Mouse (Mus musculus) limb, embryonic 14.5 days (tissue): ENCODE data around the gene Tomm20l. TPM values are rescaled to one million over a fixed set of nuclear protein-coding genes. Genes with fewer than 3 reads are reported as not detected.

Source experiments
- ATAC-seq: fragments of 200-750 bp; cut with Nextera tagmentation; 2 replicates; pipeline ENCODE4 v1.8.0; 2017; ENCODE audit warnings: low read depth, moderate number of reproducible peaks, moderate TSS enrichment; ENCODE audit not compliant: low FRiP score
- DNase-seq: peaks from one replicate; pipeline ENCODE4 v3.0.0-alpha.2; 2015; ENCODE audit warnings: low spot score
- H3K27ac ChIP-seq: fragments of 300-500 bp; sonication (generic); replicated peaks from 2 replicates; pipeline ENCODE4 v1.5.1; 2014; ENCODE audit warnings: low read depth, mild to moderate bottlenecking, low read length, moderate library complexity, mixed read lengths
- H3K27me3 ChIP-seq: fragments of 300-500 bp; sonication (generic); 2 replicates; pipeline ENCODE4 v1.6.1; 2014; ENCODE audit warnings: low read length, mixed read lengths; ENCODE audit not compliant: control insufficient read depth, insufficient read depth
- H3K36me3 ChIP-seq: fragments of 300-500 bp; sonication (generic); 2 replicates; pipeline ENCODE4 v1.6.1; 2014; ENCODE audit warnings: mild to moderate bottlenecking, low read length, moderate library complexity, mixed read lengths; ENCODE audit not compliant: control insufficient read depth, insufficient read depth
- H3K4me1 ChIP-seq: fragments of 300-500 bp; sonication (generic); 2 replicates; pipeline ENCODE4 v1.6.1; 2014; ENCODE audit warnings: antibody characterized with exemption, low read length, mixed read lengths; ENCODE audit not compliant: control insufficient read depth, insufficient read depth
- H3K4me2 ChIP-seq: fragments of 300-500 bp; sonication (generic); replicated peaks from 2 replicates; pipeline ENCODE4 v1.6.1; 2014; ENCODE audit warnings: low read depth, mild to moderate bottlenecking, low read length, moderate library complexity; ENCODE audit not compliant: severe bottlenecking
- H3K4me3 ChIP-seq: fragments of 300-500 bp; sonication (generic); replicated peaks from 2 replicates; pipeline ENCODE4 v1.5.1; 2014; ENCODE audit warnings: low read length
- H3K9ac ChIP-seq: fragments of 300-500 bp; sonication (generic); 2 replicates; pipeline ENCODE4 v1.6.1; 2014; ENCODE audit warnings: mild to moderate bottlenecking, low read depth, low read length, moderate library complexity; ENCODE audit not compliant: severe bottlenecking
- H3K9me3 ChIP-seq: fragments of 300-500 bp; sonication (generic); 2 replicates; pipeline ENCODE4 v1.6.1; 2016; ENCODE audit warnings: low read length; ENCODE audit not compliant: control insufficient read depth
- POLR2A ChIP-seq: fragments of 200-500 bp; IDR thresholded peaks from 2 replicates; pipeline ENCODE4 v1.8.0; 2012; ENCODE audit warnings: inconsistent platforms, mild to moderate bottlenecking, moderate library complexity, borderline replicate concordance; ENCODE audit not compliant: insufficient read depth, insufficient read length; ENCODE audit errors: extremely low read depth
- WGBS: fragments of 180-500 bp; shearing (Covaris S2); extraction: QIAGEN DNeasy Blood & Tissue Kit; methylation state at CpG from one replicate; pipeline ENCODE4 v1.1.7; 2014; 5-methylcytosine and 5-hydroxymethylcytosine counted together
- polyA plus RNA-seq, 2 experiments: library from polyadenylated mRNA; depleted of rRNA in 1 of 2; stranded (reverse) in 1 of 2; unstranded in 1 of 2; fragments of >200 nt; fragmentation: Nextera tagmentation in 1 of 2; extraction: Ambion mirVana in 1 of 2; gene quantifications; 2 replicates each; pipeline versions ENCODE4 v1.2.1 to v1.2.3; 2012 to 2014

The Tomm20l gene
- polyA plus RNA-seq, 2 experiments, result not detected

- Histone ChIP-seq H3K36me3 (peaks cover 30% of the 10 kb centered on the region), H3K27ac (no peak overlapping the region), H3K27me3 (no peaks in the 10 kb centered on the region), H3K4me1 (peaks cover 10% of the 10 kb centered on the region), H3K9ac (peak overlapping the region; percentile 89), H3K9me3 (no peaks in the 10 kb centered on the region), H3K4me3 (peak overlapping the region; percentile 89), H3K4me2 (peak overlapping the region; percentile 68)
- ATAC-seq (no peak), DNase-seq (no peak)
- 34% methylated on average over 5 of the region's 5 CpGs for WGBS
- no peak for TF ChIP-seq POLR2A
Measured at GRCm38 (mm10) chr12:71135581-71135980, 24.4 kb downstream of the Tomm20l start.

DNA sequence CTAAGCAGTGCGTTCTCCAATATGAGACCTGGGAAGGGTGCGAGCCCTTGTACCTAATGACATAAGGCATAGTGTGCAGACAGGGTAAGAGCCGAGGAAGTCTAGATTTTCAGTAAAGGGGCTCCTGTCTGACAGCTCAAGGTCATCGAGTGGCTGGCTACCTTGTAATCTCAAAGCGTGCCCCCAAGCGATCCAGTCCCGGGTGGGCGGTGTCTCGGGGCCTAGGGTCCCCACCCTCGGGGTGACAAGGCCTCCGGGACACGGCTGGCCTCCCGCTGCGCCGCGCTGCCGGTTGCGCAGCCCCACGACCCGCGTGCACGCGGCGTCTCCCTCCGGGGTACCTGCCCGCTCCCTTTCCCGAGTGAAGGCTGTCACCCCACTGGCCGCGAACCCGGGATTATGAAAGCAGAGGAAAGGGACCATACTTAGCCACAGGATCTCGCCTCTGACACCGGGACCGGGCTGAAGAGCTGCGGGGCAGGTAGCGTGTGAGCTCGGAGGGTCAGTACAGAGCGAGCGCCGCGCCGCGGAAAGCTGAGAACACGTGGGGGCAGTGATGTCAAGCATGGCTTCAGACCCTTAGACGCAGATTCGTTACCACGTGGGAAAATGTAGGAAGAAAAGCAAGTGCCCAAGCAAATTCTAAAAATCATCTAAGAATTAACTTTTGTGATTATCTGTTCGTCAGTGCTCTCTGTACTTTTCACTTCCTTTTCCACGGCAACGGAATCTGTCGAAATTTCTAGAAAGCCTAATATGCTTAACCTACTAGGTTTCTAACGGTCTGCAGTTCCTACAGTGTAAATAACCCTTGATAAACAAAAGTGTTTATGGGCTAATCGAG is 25.1 kb downstream of the Tomm20l start, which contains the start of the genes Timm9 and 2700049A03Rik:
Gene Timm9, minus strand, starts transcription at position 555 of the 844 bp plus-strand sequence.
Gene 2700049A03Rik, plus strand, starts transcription at position 719 of the 844 bp plus-strand sequence.
- Histone ChIP-seq H3K36me3 (peaks cover 33% of the 10 kb centered on the region), H3K27ac (peak within 1 kb of the TSS; percentile 40), H3K4me3 (peak within 1 kb of the TSS; percentile 89), H3K4me1 (peaks cover 10% of the 10 kb centered on the region), H3K4me2 (peak within 1 kb of the TSS; percentile 68), H3K27me3 (no peaks in the 10 kb centered on the region), H3K9ac (peak within 1 kb of the TSS; percentile 89), H3K9me3 (no peaks in the 10 kb centered on the region)
- ATAC-seq (peak; percentile 89), DNase-seq (peak; percentile 79)
- TF ChIP-seq POLR2A, result peak; percentile 51; the same call in 1 of the 2 replicates
- WGBS, result under 1% methylated on average over 45 of the region's 52 CpGs

DNA sequence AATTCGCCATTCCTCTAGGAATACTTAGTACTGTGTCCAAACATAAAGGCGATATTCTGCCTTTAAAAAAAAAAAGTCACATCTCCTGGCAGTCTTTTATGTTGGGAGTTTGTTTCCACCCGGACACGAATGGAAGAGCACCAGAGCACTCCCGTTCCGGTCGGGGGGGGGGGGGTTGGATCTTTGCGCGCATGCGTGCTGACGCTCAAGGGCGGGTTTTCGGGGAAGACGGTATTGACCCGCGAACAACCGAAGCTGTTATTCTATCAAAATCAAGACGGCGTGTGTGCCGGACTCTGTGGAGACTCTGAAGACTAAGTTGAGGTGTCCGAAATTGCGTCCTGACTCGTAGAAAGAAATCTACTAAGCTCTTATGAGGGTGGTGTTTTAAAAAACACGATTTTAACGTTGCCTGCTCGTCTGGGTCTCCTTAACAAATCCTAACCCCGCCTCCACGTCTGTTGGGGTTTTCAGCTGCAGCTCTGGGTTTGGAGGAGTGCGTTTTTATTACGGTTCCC is 25.8 kb downstream of the Tomm20l start:
- peak overlapping the region; percentile 40 for H3K27ac ChIP-seq
- H3K9me3 ChIP-seq, result no peaks in the 10 kb centered on the region
- peak overlapping the region; percentile 68 for H3K4me2 ChIP-seq
- peak overlapping the region; percentile 89 for H3K9ac ChIP-seq
- H3K4me1 ChIP-seq, result peaks cover 10% of the 10 kb centered on the region
- TF ChIP-seq POLR2A, result no peak; the same call in 1 of the 2 replicates
- peak; percentile 91 for ATAC-seq
- peaks cover 35% of the 10 kb centered on the region for H3K36me3 ChIP-seq
- DNase-seq, result peak; percentile 93
- no peaks in the 10 kb centered on the region for H3K27me3 ChIP-seq
- under 1% methylated on average over 30 of the region's 30 CpGs for WGBS
- H3K4me3 ChIP-seq, result peak overlapping the region; percentile 89

- no peak for TF ChIP-seq POLR2A
- WGBS, result 3% methylated on average over 11 of the region's 11 CpGs
- Histone ChIP-seq H3K4me3 (peak overlapping the region; percentile 89), H3K9me3 (no peaks in the 10 kb centered on the region), H3K9ac (peak overlapping the region; percentile 89), H3K4me1 (peaks cover 10% of the 10 kb centered on the region), H3K27me3 (no peaks in the 10 kb centered on the region), H3K27ac (no peak overlapping the region), H3K36me3 (peaks cover 36% of the 10 kb centered on the region), H3K4me2 (peak overlapping the region; percentile 68)
- DNase-seq (no peak), ATAC-seq (no peak)
Measured at GRCm38 (mm10) chr12:71137686-71138085, 26.5 kb downstream of the Tomm20l start.

DNA sequence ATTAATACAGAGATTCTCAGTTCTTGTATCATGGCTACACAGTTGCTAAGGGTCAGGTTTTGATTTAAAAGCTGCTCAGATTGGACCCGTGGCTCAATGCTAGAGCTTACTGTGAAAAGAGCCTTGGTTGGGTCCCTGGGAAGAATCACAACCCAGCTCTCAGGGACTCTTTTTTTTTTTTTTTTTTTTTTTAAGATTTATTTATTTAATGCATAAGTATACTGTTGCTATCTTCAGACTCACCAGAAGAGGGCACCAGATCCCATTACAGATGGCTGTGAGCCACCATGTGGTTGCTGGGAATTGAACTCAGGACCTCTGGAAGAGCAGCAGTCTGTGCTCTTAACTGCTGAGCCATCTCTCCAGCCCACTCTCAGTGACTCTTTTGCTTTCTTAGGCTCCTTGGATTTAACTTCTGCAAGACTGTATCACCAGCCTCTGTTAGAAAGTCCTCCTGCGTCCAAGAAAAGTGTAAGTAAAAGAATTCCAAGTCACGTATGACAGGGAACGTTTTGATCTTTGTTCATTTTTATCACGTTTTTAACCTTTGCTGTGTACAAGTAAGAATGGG is 28.1 kb downstream of the Tomm20l start:
- no peak for TF ChIP-seq POLR2A
- H3K9me3 ChIP-seq, result no peaks in the 10 kb centered on the region
- 79% methylated on average over 5 of the region's 5 CpGs for WGBS
- H3K27me3 ChIP-seq, result no peaks in the 10 kb centered on the region
- H3K4me1 ChIP-seq, result peaks cover 10% of the 10 kb centered on the region
- peaks cover 45% of the 10 kb centered on the region for H3K36me3 ChIP-seq
- no peak overlapping the region for H3K27ac ChIP-seq
- H3K4me2 ChIP-seq, result 0 out of 2 replicates have a peak overlapping the region, but pooled peaks have one; percentile 68
- DNase-seq (no peak), ATAC-seq (no peak)
- no peak overlapping the region for H3K4me3 ChIP-seq
- H3K9ac ChIP-seq, result no peak overlapping the region
